Mouse (Mus musculus): ENCODE measurements at regions not wholly inside any gene's neighbourhood (a gene's known extent, or its start where the extent isn't known, plus 50 kb on each side); places are given as distances from the start of the nearest gene placed in this dataset.

GRCm38 (mm10) chr12:13669453-13669852 is 400.5 kb downstream of the Nbas start:
- no peak for DNase-seq (ENCODE audit: low spot score in 2 of 2)

GRCm38 (mm10) chr12:13668485-13669022 is 399.6 kb downstream of the Nbas start:
- no peak for DNase-seq (ENCODE audit: low spot score in 2 of 2)

- DNase-seq (ENCODE audit: low spot score in 2 of 2), result no peak
Observed at GRCm38 (mm10) chr12:13639336-13639735, 370.4 kb downstream of the Nbas start.

All from frontal cortex, postnatal 10 days (tissue).